Mouse (Mus musculus) neural tube, embryonic 13.5 days (tissue): ENCODE measurements around the gene Ssb. TPM values are rescaled to one million over a fixed set of nuclear protein-coding genes. Genes with fewer than 3 reads are reported as not detected.

Experiments
- ATAC-seq: fragments of 200-750 bp; cut with Nextera tagmentation; 2 replicates; pipeline ENCODE4 v1.8.0; 2017; ENCODE audit warnings: low read depth, mild to moderate bottlenecking, moderate TSS enrichment, moderate library complexity
- H3K27ac ChIP-seq: fragments of 300-500 bp; sonication (generic); replicated peaks from 2 replicates; pipeline ENCODE4 v1.5.1; 2015; ENCODE audit warnings: moderate library complexity, mild to moderate bottlenecking, inconsistent platforms
- H3K27me3 ChIP-seq: fragments of 300-500 bp; sonication (generic); 2 replicates; pipeline ENCODE4 v1.6.1; 2015; ENCODE audit warnings: mild to moderate bottlenecking, inconsistent platforms
- H3K36me3 ChIP-seq: fragments of 300-500 bp; sonication (generic); 2 replicates; pipeline ENCODE4 v1.6.1; 2015; ENCODE audit warnings: mild to moderate bottlenecking, inconsistent platforms
- H3K4me1 ChIP-seq: fragments of 300-500 bp; sonication (generic); replicated peaks from 2 replicates; pipeline ENCODE4 v1.6.1; 2015; ENCODE audit warnings: inconsistent platforms
- H3K4me2 ChIP-seq: fragments of 300-500 bp; sonication (generic); 2 replicates; pipeline ENCODE4 v1.6.1; 2015; ENCODE audit warnings: inconsistent platforms, mild to moderate bottlenecking, moderate library complexity
- H3K4me3 ChIP-seq: fragments of 300-500 bp; sonication (generic); 2 replicates; pipeline ENCODE4 v1.5.1; 2015; ENCODE audit warnings: mild to moderate bottlenecking, inconsistent platforms
- H3K9ac ChIP-seq: fragments of 300-500 bp; sonication (generic); 2 replicates; pipeline ENCODE4 v1.6.1; 2015; ENCODE audit warnings: moderate library complexity, mild to moderate bottlenecking, inconsistent platforms
- H3K9me3 ChIP-seq: fragments of 300-500 bp; sonication (generic); 2 replicates; pipeline ENCODE4 v1.6.1; 2016; ENCODE audit warnings: inconsistent platforms
- WGBS: fragments of 180-500 bp; shearing (Covaris S2); methylation state at CpG from one replicate; pipeline ENCODE4 v1.1.7; 2015; 5-methylcytosine and 5-hydroxymethylcytosine counted together
- polyA plus RNA-seq: library from polyadenylated mRNA; unstranded; fragments of >200 nt; fragmentation: Nextera tagmentation; extraction: Ambion mirVana; gene quantifications from 2 replicates; pipeline ENCODE4 v1.2.1, GENCODE M21; 2015

Gene Ssb
- 341 and 352 TPM in 2 replicates for polyA plus RNA-seq

DNA sequence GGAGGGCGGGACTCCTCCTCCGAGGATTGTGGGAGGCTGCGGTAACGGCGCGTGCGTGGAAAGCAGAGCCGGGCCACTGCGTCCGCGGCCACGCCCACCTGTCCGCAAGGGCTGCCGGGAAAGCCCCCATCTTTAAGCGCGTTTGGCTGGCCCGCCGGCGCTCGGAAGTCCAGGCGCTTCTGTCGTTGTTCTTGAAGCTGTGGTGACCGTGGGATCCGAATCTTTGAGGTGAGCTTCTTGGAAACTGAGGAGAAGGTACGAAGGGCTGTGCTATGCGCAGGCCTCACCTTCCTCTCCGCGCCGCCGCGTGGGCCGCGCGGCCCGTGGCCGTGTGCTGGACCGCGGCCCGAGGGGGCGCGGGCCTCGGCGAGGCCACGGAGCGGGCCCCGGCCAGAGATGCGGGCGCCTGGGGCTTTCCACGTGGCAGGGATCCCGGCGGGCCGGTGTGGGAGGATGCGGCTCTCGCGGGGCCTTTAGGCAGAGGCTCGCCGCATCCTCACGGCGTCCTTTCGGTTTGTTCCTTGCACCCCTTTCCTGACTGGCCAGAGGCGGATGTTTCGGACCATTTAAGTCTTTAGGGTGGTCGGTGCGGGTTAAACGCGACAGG lies at the start of gene Ssb:
Gene Ssb, plus strand, starts transcription at position 78 of the 607 bp plus-strand sequence.
- under 1% methylated on average over 63 of the region's 66 CpGs for WGBS
- Histone ChIP-seq H3K36me3 (peaks cover 9% of the 10 kb centered on the region), H3K27me3 (no peaks in the 10 kb centered on the region), H3K4me3 (peak within 1 kb of the TSS; percentile 100), H3K9me3 (no peaks in the 10 kb centered on the region), H3K9ac (peak within 1 kb of the TSS; percentile 99), H3K4me2 (peak within 1 kb of the TSS; percentile 74), H3K27ac (peak within 1 kb of the TSS; percentile 93), H3K4me1 (peaks cover 35% of the 10 kb centered on the region)
- peak; percentile 97 for ATAC-seq

DNA sequence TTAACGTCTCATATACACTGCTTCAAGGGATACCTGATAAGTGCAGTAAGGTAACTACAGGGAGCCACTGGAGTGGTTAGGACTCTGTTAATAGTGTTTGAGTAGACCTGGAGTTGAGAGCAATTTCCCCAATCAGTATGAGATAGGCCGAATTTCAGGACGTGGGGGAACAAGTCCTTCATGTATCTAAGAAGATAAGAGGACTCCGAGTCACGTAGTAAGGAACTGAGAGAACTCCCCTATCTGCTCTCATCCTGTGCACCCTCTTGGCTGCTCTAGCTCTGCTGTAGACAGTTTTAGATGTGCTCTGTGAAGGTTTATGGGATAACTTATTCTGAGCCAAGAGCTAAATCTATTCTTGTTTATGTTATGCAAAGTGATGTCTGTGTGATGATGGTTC lies 44.8 kb upstream of the Ssb start:
- H3K9ac ChIP-seq: no peak overlapping the region
- no peak overlapping the region for H3K4me3 ChIP-seq
- no peak overlapping the region for H3K4me2 ChIP-seq
- WGBS: 85% methylated on average over 5 of the region's 5 CpGs
- no peaks in the 10 kb centered on the region for H3K36me3 ChIP-seq
- no peaks in the 10 kb centered on the region for H3K9me3 ChIP-seq
- H3K27ac ChIP-seq: no peak overlapping the region
- no peaks in the 10 kb centered on the region for H3K27me3 ChIP-seq
- ATAC-seq: no peak
- peaks cover 2% of the 10 kb centered on the region for H3K4me1 ChIP-seq

DNA sequence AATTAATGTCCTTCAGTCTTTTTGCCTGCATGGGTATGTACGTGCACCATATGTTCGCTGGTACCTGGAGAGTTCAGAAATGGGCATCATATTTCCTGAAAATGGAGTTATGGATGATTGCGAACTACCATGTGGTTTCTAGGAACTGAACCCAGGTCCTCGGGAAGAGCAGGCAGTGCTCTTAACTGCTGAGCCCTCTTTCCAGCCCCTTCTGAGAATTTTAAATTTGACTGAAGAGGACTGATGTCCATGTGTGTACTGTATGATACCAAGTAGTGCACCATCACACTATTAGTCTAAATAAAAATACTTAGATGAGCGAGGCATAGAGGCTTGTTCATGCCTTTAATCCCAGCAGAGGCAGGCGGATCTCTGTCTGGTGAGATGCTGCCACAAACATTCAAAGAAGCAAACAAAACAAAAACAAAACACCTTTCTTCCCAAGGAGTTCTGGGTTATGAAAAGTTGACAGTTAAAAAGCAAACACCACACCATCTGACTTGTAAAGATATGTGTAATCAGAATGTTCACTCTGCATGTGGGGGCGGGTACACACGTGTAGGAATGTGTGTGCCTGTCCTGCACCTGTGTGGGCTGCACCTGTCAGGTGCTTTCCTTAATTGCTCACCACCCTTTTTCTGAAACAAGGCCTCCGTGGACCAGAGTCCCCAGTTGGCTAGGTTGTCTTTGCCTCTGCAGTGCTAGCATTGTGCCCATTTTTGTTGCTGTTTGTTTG lies 42.8 kb upstream of the Ssb start:
- Histone ChIP-seq H3K36me3 (no peaks in the 10 kb centered on the region), H3K4me3 (no peak overlapping the region), H3K4me2 (no peak overlapping the region), H3K9me3 (no peaks in the 10 kb centered on the region), H3K27me3 (no peaks in the 10 kb centered on the region), H3K27ac (no peak overlapping the region), H3K9ac (no peak overlapping the region), H3K4me1 (peaks cover 11% of the 10 kb centered on the region)
- 83% methylated on average over 9 of the region's 9 CpGs for WGBS
- ATAC-seq: no peak

DNA sequence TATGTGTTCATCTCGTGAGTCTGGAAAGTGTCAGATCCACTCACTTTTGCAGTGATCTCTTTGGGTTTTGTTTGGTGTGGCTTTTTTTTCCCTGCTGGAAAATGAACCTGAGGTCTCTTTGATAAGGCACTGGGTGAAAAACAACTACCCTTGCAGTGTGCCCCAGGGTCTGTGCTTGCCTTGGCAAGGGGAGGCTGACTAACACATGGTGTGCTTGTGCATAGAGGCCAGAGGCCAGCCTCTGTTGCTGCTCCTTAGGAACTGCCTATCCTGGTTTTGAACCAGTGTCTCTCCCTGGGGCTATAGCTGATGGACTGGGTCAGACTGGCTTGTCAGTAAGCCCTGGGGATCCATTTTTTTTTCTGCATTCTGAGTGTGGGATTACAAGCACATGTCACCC lies 41.2 kb upstream of the Ssb start:
- Histone ChIP-seq H3K9me3 (no peaks in the 10 kb centered on the region), H3K27me3 (no peaks in the 10 kb centered on the region), H3K4me2 (no peak overlapping the region), H3K4me3 (no peak overlapping the region), H3K27ac (no peak overlapping the region), H3K36me3 (0 out of 2 replicates have a peak, but pooled peaks cover 3% of the 10 kb centered on the region), H3K9ac (no peak overlapping the region), H3K4me1 (peaks cover 28% of the 10 kb centered on the region)
- WGBS: 77% methylated on average over 1 of the region's 1 CpGs
- no peak for ATAC-seq

DNA sequence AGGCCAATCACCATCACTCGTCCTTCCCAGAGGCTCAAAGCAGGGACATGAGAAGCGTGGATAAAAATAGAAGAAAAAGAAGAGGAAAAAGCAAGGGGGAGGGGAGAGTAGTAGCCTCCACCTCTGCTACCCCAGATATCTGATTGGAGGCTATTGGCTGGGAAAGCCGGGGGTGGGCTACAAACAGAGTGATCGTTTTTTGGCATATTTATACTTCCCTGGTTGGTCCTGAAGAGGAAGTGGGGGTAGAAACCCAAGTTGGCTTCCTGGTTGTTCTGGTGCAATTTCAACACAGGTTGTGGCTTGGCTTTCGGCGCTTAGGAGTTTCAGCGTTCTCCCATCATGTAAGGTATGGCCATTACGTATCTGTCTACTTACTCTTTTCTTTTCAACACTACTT lies 39.7 kb upstream of the Ssb start, which contains the start of gene Klhl23:
Gene Klhl23, plus strand, starts transcription at position 234 of the 400 bp plus-strand sequence.
- no peak for ATAC-seq
- H3K4me2 ChIP-seq: peak within 1 kb of the TSS; percentile 75
- 32% methylated on average over 8 of the region's 8 CpGs for WGBS

DNA sequence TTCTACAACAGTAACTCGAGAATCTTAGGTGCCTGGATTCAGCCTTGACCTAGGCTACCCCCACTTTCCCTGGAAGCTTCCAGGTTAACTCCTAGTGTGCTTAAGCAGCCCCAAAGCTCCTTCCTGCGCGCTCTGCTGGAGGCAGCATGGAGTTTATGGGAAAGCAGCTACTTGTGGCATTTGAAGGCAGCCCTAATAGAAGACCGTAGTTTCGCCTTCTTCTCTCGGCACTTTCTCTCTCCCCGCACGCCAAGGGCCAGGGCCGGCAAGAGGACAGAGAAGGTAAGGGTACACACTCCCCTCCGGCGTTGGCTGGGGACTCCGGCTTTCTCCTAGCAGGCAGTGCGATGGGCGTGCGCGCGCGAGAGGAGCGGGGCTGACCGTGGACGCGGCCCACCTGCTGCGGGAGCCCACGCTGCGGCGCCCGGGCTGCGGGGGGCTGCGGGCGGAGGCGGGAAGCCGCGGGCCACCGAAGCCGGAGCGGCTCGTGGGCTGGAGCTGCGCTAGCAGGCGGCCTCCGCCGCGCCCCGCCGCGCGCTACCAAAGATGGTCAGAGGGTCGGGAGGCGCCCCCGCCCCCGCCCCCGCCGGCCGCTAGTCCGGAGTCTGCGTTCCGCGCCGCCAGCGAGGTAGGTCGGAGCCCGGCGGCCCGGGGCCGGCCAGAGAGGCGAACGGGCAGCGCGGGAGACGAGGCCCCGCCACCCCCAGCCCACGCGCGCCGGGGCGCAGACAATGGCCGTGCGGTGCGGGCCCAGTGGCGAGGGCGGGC lies 38.8 kb upstream of the Ssb start:
- Histone ChIP-seq H3K4me1 (peaks cover 42% of the 10 kb centered on the region), H3K36me3 (peaks cover 16% of the 10 kb centered on the region), H3K9ac (peak overlapping the region; percentile 98), H3K4me2 (peak overlapping the region; percentile 75), H3K4me3 (peak overlapping the region; percentile 80), H3K27ac (peak overlapping the region; percentile 96), H3K9me3 (no peaks in the 10 kb centered on the region), H3K27me3 (no peaks in the 10 kb centered on the region)
- under 1% methylated on average over 44 of the region's 80 CpGs for WGBS
- peak; percentile 87 for ATAC-seq

More for the DNA sequence above, 39.7 kb upstream of the Ssb start, which contains the start of gene Klhl23:
- peak within 1 kb of the TSS; percentile 80 for H3K4me3 ChIP-seq
- H3K9me3 ChIP-seq: no peaks in the 10 kb centered on the region
- no peaks in the 10 kb centered on the region for H3K27me3 ChIP-seq
- peak within 1 kb of the TSS; percentile 98 for H3K9ac ChIP-seq
- H3K27ac ChIP-seq: peak within 1 kb of the TSS; percentile 96
- peaks cover 13% of the 10 kb centered on the region for H3K36me3 ChIP-seq
- peaks cover 40% of the 10 kb centered on the region for H3K4me1 ChIP-seq

DNA sequence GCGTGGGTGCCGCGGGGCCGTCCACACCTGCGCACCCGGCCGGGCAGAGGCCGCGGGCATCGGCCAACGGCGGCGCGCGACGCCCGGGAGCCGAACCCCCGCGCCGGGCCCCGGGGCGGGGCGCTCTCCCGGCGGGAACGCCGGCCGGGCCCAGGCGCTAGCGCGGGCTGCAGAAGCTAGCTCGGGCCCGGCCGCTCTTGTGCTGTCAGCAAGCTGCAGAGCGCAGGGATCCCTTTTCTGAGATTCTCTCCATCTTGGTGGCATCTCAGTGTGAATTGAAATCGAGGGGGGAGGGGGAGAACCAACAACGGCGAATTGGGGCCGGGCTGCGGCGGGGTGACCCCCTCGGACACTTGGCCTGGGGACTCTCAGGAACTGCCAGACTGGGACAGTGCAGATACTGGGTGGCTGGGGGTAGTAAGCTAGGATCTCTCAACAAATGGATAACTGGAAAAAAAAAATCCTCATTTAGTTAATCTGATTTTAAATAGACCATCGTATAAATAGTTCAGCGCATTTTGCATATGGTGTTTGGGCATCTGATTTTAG lies 38.2 kb upstream of the Ssb start:
- Histone ChIP-seq H3K4me3 (peak overlapping the region; percentile 80), H3K27ac (peak overlapping the region; percentile 96), H3K9me3 (no peaks in the 10 kb centered on the region), H3K27me3 (no peaks in the 10 kb centered on the region), H3K4me1 (peaks cover 42% of the 10 kb centered on the region), H3K36me3 (peaks cover 17% of the 10 kb centered on the region), H3K9ac (peak overlapping the region; percentile 98), H3K4me2 (peak overlapping the region; percentile 75)
- peak; percentile 83 for ATAC-seq
- 2% methylated on average over 43 of the region's 45 CpGs for WGBS

DNA sequence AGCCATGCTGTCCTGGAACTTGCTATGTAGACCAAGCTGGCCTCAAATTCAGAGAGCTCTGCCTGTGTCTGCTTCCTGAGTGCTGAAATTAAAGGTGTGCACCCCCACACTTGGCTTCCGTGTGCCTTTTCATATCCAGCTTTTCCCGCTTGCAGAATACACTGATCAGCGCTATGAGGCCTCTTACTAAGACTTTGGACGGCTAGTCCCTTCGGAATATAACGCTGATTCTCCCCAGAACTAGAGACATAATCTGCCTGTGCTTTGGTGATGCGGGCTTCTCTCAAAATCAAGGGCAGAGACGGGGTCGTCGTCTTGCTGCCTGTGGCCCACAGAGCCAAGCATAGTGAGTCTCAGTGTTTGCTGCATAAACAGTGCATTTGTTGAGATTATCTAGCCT lies 35.5 kb upstream of the Ssb start:
- no peak for ATAC-seq
- Histone ChIP-seq H3K27me3 (no peaks in the 10 kb centered on the region), H3K4me3 (no peak overlapping the region), H3K9me3 (no peaks in the 10 kb centered on the region), H3K9ac (no peak overlapping the region), H3K36me3 (peaks cover 40% of the 10 kb centered on the region), H3K4me2 (no peak overlapping the region), H3K4me1 (peaks cover 42% of the 10 kb centered on the region), H3K27ac (no peak overlapping the region)
- WGBS: 87% methylated on average over 10 of the region's 10 CpGs

DNA sequence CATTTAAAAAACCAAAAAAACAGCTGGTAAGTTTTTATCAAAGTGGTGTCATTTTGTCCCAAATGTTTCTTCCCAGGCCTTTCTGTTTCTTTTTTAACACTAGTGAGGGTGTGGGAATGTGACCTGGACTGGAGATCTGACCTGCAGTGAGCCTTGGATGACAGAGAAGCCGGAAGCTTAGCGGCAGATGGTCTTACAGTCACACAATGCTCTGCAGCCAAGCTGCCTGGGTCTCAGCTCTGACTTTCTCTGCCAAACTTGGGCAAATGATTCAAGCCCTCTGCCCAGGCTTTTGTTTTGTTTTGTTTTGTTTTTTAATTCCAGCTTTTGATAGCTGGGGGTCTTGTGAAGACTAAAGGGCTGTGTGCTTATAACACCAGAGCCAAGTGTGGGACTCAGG lies 35.0 kb upstream of the Ssb start:
- no peak overlapping the region for H3K27ac ChIP-seq

DNA sequence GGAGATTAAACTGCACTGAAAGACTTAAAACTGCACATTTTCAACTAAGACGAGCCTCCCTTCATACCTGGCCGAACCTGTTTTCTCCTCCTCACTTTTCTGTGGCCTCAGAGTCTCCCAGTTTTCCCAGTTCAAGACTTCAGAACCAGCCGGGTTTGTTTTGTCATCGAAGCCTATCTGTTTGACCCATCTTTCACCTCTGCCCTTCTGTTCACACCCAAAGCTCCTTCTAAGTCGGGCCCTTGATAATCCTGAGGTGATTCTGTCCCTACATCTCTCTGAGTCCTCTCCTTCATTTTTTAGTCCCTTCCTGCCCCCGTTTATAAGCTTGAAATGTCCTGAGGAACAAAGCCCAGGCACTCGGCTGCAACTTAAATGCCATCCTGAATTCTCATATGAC lies 33.3 kb upstream of the Ssb start:
- 54% methylated on average over 7 of the region's 7 CpGs for WGBS
- H3K4me3 ChIP-seq: no peak overlapping the region
- H3K27me3 ChIP-seq: no peaks in the 10 kb centered on the region
- no peak overlapping the region for H3K27ac ChIP-seq
- no peaks in the 10 kb centered on the region for H3K9me3 ChIP-seq
- peaks cover 55% of the 10 kb centered on the region for H3K36me3 ChIP-seq
- peaks cover 32% of the 10 kb centered on the region for H3K4me1 ChIP-seq
- no peak for ATAC-seq
- no peak overlapping the region for H3K9ac ChIP-seq
- H3K4me2 ChIP-seq: no peak overlapping the region

More for the DNA sequence above, 35.0 kb upstream of the Ssb start:
- peaks cover 42% of the 10 kb centered on the region for H3K4me1 ChIP-seq
- H3K4me3 ChIP-seq: no peak overlapping the region
- H3K9ac ChIP-seq: no peak overlapping the region
- no peaks in the 10 kb centered on the region for H3K9me3 ChIP-seq
- H3K27me3 ChIP-seq: no peaks in the 10 kb centered on the region
- WGBS: 59% methylated on average over 2 of the region's 2 CpGs
- peaks cover 45% of the 10 kb centered on the region for H3K36me3 ChIP-seq
- ATAC-seq: no peak
- no peak overlapping the region for H3K4me2 ChIP-seq

DNA sequence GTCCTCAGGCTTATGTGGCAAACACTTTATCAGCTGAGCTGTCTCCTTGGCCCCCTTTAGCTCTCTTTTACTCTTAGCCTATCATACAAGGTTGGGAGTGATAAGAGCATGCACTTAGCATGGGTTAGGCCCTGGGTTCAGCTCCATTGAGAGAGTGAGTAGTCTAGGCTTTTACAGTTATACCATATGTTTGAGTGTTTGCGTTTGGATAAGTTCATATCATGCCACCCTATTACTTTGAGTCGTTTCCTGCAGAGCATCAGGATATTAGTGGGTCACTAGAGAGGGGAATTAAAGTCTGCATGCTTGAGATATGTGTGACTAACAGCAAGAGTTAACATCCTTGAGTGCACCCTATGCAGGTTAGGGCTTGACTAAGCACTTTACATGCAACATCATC lies 31.7 kb upstream of the Ssb start:
- no peaks in the 10 kb centered on the region for H3K9me3 ChIP-seq
- H3K27ac ChIP-seq: no peak overlapping the region
- H3K4me2 ChIP-seq: no peak overlapping the region
- peaks cover 69% of the 10 kb centered on the region for H3K36me3 ChIP-seq
- no peak overlapping the region for H3K4me3 ChIP-seq
- H3K9ac ChIP-seq: no peak overlapping the region
- H3K27me3 ChIP-seq: no peaks in the 10 kb centered on the region
- H3K4me1 ChIP-seq: peaks cover 19% of the 10 kb centered on the region
- WGBS: 89% methylated on average over 2 of the region's 2 CpGs
- no peak for ATAC-seq

DNA sequence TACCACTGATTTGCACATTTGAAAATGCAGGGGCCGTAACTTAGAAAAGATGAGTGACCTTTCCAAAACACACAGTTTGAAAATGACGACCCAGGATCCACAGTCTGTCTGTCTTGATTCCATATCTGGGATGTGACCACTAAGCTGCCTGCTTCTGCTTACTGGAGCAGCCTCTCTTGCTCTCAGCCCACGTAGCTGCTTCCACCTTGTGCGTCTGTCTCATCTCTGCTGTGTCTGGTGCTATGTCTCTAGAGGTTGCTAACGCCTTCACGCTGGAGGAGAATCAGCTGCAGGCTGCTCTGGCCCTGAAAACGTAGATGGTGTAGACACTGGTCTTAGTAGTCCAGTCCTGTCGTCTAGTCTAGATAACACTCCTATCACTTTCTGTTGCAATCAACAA lies 31.2 kb upstream of the Ssb start:
- Histone ChIP-seq H3K4me3 (no peak overlapping the region), H3K27me3 (no peaks in the 10 kb centered on the region), H3K9me3 (no peaks in the 10 kb centered on the region), H3K4me2 (no peak overlapping the region), H3K36me3 (peaks cover 71% of the 10 kb centered on the region), H3K4me1 (peaks cover 15% of the 10 kb centered on the region), H3K27ac (no peak overlapping the region), H3K9ac (no peak overlapping the region)
- 92% methylated on average over 8 of the region's 8 CpGs for WGBS
- ATAC-seq: no peak
